Mouse (Mus musculus) limb, embryonic 15.5 days (tissue): ENCODE data around the gene Gm21936. TPM values are rescaled to one million over a fixed set of nuclear protein-coding genes. Genes with fewer than 3 reads are reported as not detected.
"Not testable (repeated sequence)": the region's sequence is repeated elsewhere in the genome, so short reads cannot be mapped to it uniquely, and the experiment has no call there.

Experiments
- ATAC-seq: fragments of 200-750 bp; cut with Nextera tagmentation; 2 replicates; pipeline ENCODE4 v1.8.0; 2017; ENCODE audit warnings: low read depth, moderate TSS enrichment; ENCODE audit not compliant: insufficient number of reproducible peaks, low FRiP score, low TSS enrichment
- H3K27ac ChIP-seq: fragments of 300-500 bp; sonication (generic); 2 replicates; pipeline ENCODE4 v1.5.1; 2015; ENCODE audit warnings: moderate library complexity, mild to moderate bottlenecking, inconsistent platforms
- H3K27me3 ChIP-seq: fragments of 300-500 bp; sonication (generic); 2 replicates; pipeline ENCODE4 v1.6.1; 2015; ENCODE audit warnings: inconsistent platforms
- H3K36me3 ChIP-seq: fragments of 300-500 bp; sonication (generic); 2 replicates; pipeline ENCODE4 v1.6.1; 2015; ENCODE audit warnings: inconsistent platforms
- H3K4me1 ChIP-seq: fragments of 300-500 bp; sonication (generic); 2 replicates; pipeline ENCODE4 v1.6.1; 2015; ENCODE audit warnings: inconsistent platforms
- H3K4me2 ChIP-seq: fragments of 300-500 bp; sonication (generic); 2 replicates; pipeline ENCODE4 v1.6.1; 2015; ENCODE audit warnings: mild to moderate bottlenecking, inconsistent platforms
- H3K4me3 ChIP-seq: fragments of 300-500 bp; sonication (generic); 2 replicates; pipeline ENCODE4 v1.5.1; 2015; ENCODE audit warnings: mild to moderate bottlenecking, inconsistent platforms
- H3K9ac ChIP-seq: fragments of 300-500 bp; sonication (generic); 2 replicates; pipeline ENCODE4 v1.6.1; 2015; ENCODE audit warnings: inconsistent platforms
- H3K9me3 ChIP-seq: fragments of 300-500 bp; sonication (generic); 2 replicates; pipeline ENCODE4 v1.6.1; 2016; ENCODE audit warnings: inconsistent platforms
- WGBS: fragments of 180-500 bp; shearing (Covaris S2); methylation state at CpG from one replicate; pipeline ENCODE4 v1.1.7; 2015; 5-methylcytosine and 5-hydroxymethylcytosine counted together
- polyA plus RNA-seq: library from polyadenylated mRNA; unstranded; fragments of >200 nt; fragmentation: Nextera tagmentation; extraction: Ambion mirVana; gene quantifications from 2 replicates; pipeline ENCODE4 v1.2.1, GENCODE M21; 2015

Gene Gm21936
- not detected in 2 replicates for polyA plus RNA-seq

DNA sequence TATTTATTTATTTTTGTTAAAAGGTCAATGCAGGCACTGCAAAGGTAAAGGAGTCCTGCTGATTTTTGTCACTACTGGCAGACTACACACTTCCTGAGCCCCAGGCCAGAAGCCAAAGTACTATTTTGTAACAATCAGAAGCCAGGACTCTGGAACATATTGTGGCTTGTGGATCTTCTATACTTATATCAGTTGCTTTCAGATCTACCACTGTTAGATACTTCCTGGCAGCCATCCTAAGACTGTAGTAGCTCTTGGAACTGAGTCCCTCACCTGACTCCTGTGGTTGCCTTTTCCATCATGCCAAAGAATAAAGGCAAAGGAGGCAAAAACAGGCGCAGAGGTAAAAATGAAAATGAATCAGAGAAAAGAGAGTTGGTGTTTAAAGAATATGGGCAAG, at the start of gene Gm21936:
Gene Gm21936, plus strand, starts transcription at position 301 of the 400 bp plus-strand sequence.
- WGBS: 75% methylated on average over 1 of the region's 1 CpGs
- not testable (repeated sequence) for ATAC-seq, H3K9me3 ChIP-seq, H3K4me1 ChIP-seq, H3K4me3 ChIP-seq, H3K27ac ChIP-seq, H3K27me3 ChIP-seq, H3K4me2 ChIP-seq, H3K36me3 ChIP-seq, H3K9ac ChIP-seq

- not testable (repeated sequence) for ATAC-seq, H3K9ac ChIP-seq, H3K27me3 ChIP-seq, H3K36me3 ChIP-seq, H3K9me3 ChIP-seq, H3K27ac ChIP-seq, H3K4me1 ChIP-seq, H3K4me3 ChIP-seq, H3K4me2 ChIP-seq
- 93% methylated on average over 4 of the region's 4 CpGs for WGBS
Observed at GRCm38 (mm10) chr12:87775655-87776054, 19.7 kb upstream of the Gm21936 start, which contains the start of gene Gm21319. Gene Gm21319 (minus strand): TSS chr12:87775755.

DNA sequence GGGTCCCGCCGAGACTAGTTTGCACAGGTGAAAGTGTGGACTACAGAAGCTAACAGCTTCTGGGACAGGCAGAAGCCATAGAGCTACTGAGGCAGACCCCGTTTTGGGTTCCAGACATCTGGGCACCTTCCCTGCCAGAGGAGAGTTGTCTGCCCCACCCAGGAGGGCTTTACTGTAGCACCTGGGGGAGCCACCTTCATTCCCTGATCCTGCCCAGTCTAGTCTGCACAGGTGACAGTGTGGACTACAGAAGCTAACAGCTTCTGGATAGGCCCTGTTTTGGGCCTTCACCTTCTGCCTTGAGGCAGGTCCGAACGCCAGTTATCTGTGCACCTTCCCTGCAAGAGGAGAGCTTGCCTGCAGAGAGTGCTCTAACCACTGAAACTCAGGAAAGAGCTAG, 2.7 kb downstream of the Gm21936 start:
- H3K9me3 ChIP-seq, H3K27me3 ChIP-seq, H3K4me1 ChIP-seq, H3K9ac ChIP-seq, ATAC-seq, H3K4me2 ChIP-seq, H3K27ac ChIP-seq, H3K4me3 ChIP-seq, H3K36me3 ChIP-seq: not testable (repeated sequence)
- WGBS: 89% methylated on average over 5 of the region's 5 CpGs

DNA sequence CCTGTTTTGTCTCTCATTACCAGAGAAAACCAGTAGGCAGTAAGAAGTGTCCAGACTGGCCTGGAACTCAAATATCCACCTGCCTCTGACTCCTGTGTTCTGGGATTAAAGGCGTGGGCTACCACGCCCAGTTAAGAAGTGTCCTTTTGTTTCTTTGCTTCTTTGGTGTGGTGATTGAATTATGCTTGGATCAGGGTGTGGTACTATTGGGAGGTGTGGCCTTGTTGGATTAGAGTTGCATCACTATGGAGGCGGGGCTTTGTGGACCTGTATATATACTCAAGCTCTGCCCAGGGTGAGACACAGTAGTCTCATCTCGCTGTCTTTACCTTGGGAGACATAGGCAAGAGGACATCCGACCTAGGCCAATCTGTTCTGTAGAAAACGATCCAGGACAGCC, 21.0 kb downstream of the Gm21936 start, which contains the start of gene BB287469:
Gene BB287469, plus strand, starts transcription at position 301 of the 400 bp plus-strand sequence.
- H3K27me3 ChIP-seq, H3K9ac ChIP-seq, H3K4me2 ChIP-seq, H3K4me1 ChIP-seq, H3K27ac ChIP-seq, H3K4me3 ChIP-seq, H3K36me3 ChIP-seq, H3K9me3 ChIP-seq, ATAC-seq: not testable (repeated sequence)
- 83% methylated on average over 6 of the region's 6 CpGs for WGBS

DNA sequence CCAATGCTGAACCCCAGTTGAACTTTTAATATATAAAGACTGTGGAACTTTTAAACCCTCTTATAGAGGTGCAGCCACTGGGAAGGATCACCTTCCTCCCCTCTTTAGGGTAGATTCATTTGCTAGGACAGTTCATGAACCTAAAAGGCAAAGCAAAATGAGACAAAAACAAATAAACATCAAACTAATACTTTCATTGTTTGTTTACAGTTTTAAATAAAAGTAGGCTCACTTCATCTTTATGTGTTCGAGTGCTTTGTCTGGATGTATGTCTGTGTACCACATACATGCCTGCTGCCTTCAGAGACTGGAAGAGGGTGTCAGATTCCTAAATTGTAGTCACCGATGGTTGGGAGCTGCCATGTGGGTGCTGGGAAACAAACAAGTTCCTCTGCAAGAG, 46.9 kb downstream of the Gm21936 start, which contains the start of gene Gm2001:
Gene Gm2001, minus strand, starts transcription at position 101 of the 400 bp plus-strand sequence.
- 78% methylated on average over 2 of the region's 2 CpGs for WGBS
- not testable (repeated sequence) for H3K4me2 ChIP-seq, H3K36me3 ChIP-seq, H3K9me3 ChIP-seq, H3K9ac ChIP-seq, H3K4me3 ChIP-seq, H3K27me3 ChIP-seq, H3K4me1 ChIP-seq, ATAC-seq, H3K27ac ChIP-seq

Other genes with a start within 250 kb of the Gm21936 start
- gene Oog1, start 192.8 kb upstream of the Gm21936 start, polyA plus RNA-seq: not detected in 2 replicates
- gene Gm4027, start 176.6 kb upstream of the Gm21936 start, polyA plus RNA-seq: not detected in 2 replicates
- not detected in 2 replicates for gene Gm16381, start 150.9 kb upstream of the Gm21936 start, polyA plus RNA-seq
- not detected in 2 replicates for gene Gm21319, start 19.8 kb upstream of the Gm21936 start, polyA plus RNA-seq
- gene BB287469, start 21.1 kb downstream of the Gm21936 start, polyA plus RNA-seq: not detected in 2 replicates
- gene Gm2001, start 46.8 kb downstream of the Gm21936 start, polyA plus RNA-seq: not detected in 2 replicates
- gene Gm2016, start 78.6 kb downstream of the Gm21936 start, polyA plus RNA-seq: not detected in 2 replicates
- not detected in 2 replicates for gene Gm2022, start 99.9 kb downstream of the Gm21936 start, polyA plus RNA-seq
- gene Gm2035, start 124.3 kb downstream of the Gm21936 start, polyA plus RNA-seq: not detected in 2 replicates
- gene Gm2042, start 158.6 kb downstream of the Gm21936 start, polyA plus RNA-seq: not detected in 2 replicates
- gene Gm2075, start 216.3 kb downstream of the Gm21936 start, polyA plus RNA-seq: not detected in 2 replicates
- gene Gm6803, start 223.3 kb downstream of the Gm21936 start, polyA plus RNA-seq: not detected in 2 replicates
- gene Gm2056, start 231.5 kb downstream of the Gm21936 start, polyA plus RNA-seq: not detected in 2 replicates